Mouse (Mus musculus) mammary gland, adult 2 months (tissue): ENCODE results near the gene Pdcd6ip. TPM values are rescaled to one million over a fixed set of nuclear protein-coding genes. Genes with fewer than 3 reads are reported as not detected.

Experiments used
- polyA plus RNA-seq: library from polyadenylated mRNA; depleted of rRNA; stranded (reverse); fragments of >200 nt; gene quantifications from 2 replicates; pipeline ENCODE4 v1.2.3, GENCODE M21; 2012; ENCODE audit warnings: low replicate concordance; rRNA removed

The Pdcd6ip gene
- polyA plus RNA-seq, result 77.8 and 190 TPM in 2 replicates

GRCm38 (mm10) chr9:113707481-113708360 is at the start of gene Pdcd6ip:
Pdcd6ip (minus strand) TSS chr9:113708259.

GRCm38 (mm10) chr9:113741108-113741636 is 33.1 kb upstream of the Pdcd6ip start, which contains the start of gene Clasp2:
Clasp2 (plus strand) TSS chr9:113741473.

Other genes with a start within 250 kb of the Pdcd6ip start
- 9.1 and 13.1 TPM in 2 replicates for gene Clasp2, start 33.2 kb upstream of the Pdcd6ip start, polyA plus RNA-seq
- 47.6 and 49.2 TPM in 2 replicates for gene Ubp1, start 222.7 kb upstream of the Pdcd6ip start, polyA plus RNA-seq